Mouse (Mus musculus): ENCODE data around the gene Teddm1b. TPM values are rescaled to one million over a fixed set of nuclear protein-coding genes. Genes with fewer than 3 reads are reported as not detected.

Teddm1b gene
- polyA plus RNA-seq (2015; fragmentation: Nextera tagmentation; extraction: Ambion mirVana), result not detected in 2 replicates

GRCm38 (mm10) chr1:153874045-153874444 lies at the start of gene Teddm1b:
Gene Teddm1b (plus strand): TSS chr1:153874345.
- no peaks in the 10 kb centered on the region for H3K4me1 ChIP-seq (replicated peaks; ENCODE audit: control insufficient read depth, insufficient read depth, low read length)
- no peaks in the 10 kb centered on the region for H3K9me3 ChIP-seq (ENCODE audit: control insufficient read depth)
- ATAC-seq, result no peak
- no peak within 1 kb of the TSS for H3K27ac ChIP-seq (ENCODE audit: low read depth, low read length)
- H3K4me2 ChIP-seq (replicated peaks; ENCODE audit: low read depth), result no peak within 1 kb of the TSS
- no peaks in the 10 kb centered on the region for H3K27me3 ChIP-seq (replicated peaks; ENCODE audit: control insufficient read depth, insufficient read depth, low read length)
- H3K9ac ChIP-seq (ENCODE audit: low read depth, low read length), result no peak within 1 kb of the TSS
- no peak for TF ChIP-seq CTCF (IDR thresholded peaks at IDR 0.05; ENCODE audit: low read depth)
- no peak within 1 kb of the TSS for H3K4me3 ChIP-seq (ENCODE audit: low read depth, low read length)
- WGBS, result 80% methylated on average over 6 of the region's 6 CpGs
- H3K36me3 ChIP-seq (ENCODE audit: control insufficient read depth, insufficient read depth), result no peaks in the 10 kb centered on the region

DNA sequence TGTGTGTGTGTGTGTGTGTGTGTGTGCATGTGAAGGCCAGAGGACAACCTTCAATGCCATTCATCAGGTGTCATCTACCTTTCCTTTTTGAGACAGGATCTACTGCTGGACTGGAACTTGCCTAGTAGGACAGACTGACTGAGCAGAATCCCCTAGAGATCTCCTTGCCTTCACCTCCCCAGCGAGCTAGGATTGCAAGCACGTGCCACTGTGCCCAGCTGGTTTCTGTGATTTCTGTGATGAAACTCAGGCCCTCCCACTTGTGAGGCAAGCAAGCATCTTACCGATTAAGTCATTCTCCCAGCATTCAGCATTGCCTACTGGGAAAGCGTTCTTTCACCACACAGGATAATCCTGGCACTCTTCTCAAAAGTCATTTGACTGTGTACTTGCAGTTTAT lies 43.4 kb upstream of the Teddm1b start:
- Histone ChIP-seq H3K4me1 (replicated peaks; ENCODE audit: control insufficient read depth, insufficient read depth, low read length) (no peaks in the 10 kb centered on the region), H3K9me3 (ENCODE audit: control insufficient read depth) (no peaks in the 10 kb centered on the region), H3K27me3 (replicated peaks; ENCODE audit: control insufficient read depth, insufficient read depth, low read length) (no peaks in the 10 kb centered on the region), H3K4me2 (replicated peaks; ENCODE audit: low read depth) (no peak overlapping the region), H3K9ac (ENCODE audit: low read depth, low read length) (no peak overlapping the region), H3K27ac (ENCODE audit: low read depth, low read length) (no peak overlapping the region), H3K36me3 (ENCODE audit: control insufficient read depth, insufficient read depth) (no peaks in the 10 kb centered on the region), H3K4me3 (ENCODE audit: low read depth, low read length) (no peak overlapping the region)
- WGBS, result 75% methylated on average over 4 of the region's 4 CpGs
- TF ChIP-seq CTCF (IDR thresholded peaks at IDR 0.05; ENCODE audit: low read depth), result no peak
- no peak for ATAC-seq

GRCm38 (mm10) chr1:153836036-153836435 lies 38.1 kb upstream of the Teddm1b start:
- no peak for ATAC-seq

GRCm38 (mm10) chr1:153842121-153842740 lies 31.9 kb upstream of the Teddm1b start:
- Histone ChIP-seq H3K36me3 (ENCODE audit: control insufficient read depth, insufficient read depth) (no peaks in the 10 kb centered on the region), H3K27me3 (replicated peaks; ENCODE audit: control insufficient read depth, insufficient read depth, low read length) (no peaks in the 10 kb centered on the region), H3K9ac (ENCODE audit: low read depth, low read length) (no peak overlapping the region), H3K4me2 (replicated peaks; ENCODE audit: low read depth) (no peak overlapping the region), H3K4me1 (replicated peaks; ENCODE audit: control insufficient read depth, insufficient read depth, low read length) (no peaks in the 10 kb centered on the region), H3K27ac (ENCODE audit: low read depth, low read length) (no peak overlapping the region), H3K9me3 (ENCODE audit: control insufficient read depth) (no peaks in the 10 kb centered on the region), H3K4me3 (ENCODE audit: low read depth, low read length) (no peak overlapping the region)
- no peak for TF ChIP-seq CTCF (IDR thresholded peaks at IDR 0.05; ENCODE audit: low read depth)
- WGBS, result 85% methylated on average over 11 of the region's 11 CpGs
- ATAC-seq, result no peak

More at GRCm38 (mm10) chr1:153836036-153836435, 38.1 kb upstream of the Teddm1b start:
- no peaks in the 10 kb centered on the region for H3K27me3 ChIP-seq (replicated peaks; ENCODE audit: control insufficient read depth, insufficient read depth, low read length)
- H3K36me3 ChIP-seq (ENCODE audit: control insufficient read depth, insufficient read depth), result no peaks in the 10 kb centered on the region
- no peaks in the 10 kb centered on the region for H3K9me3 ChIP-seq (ENCODE audit: control insufficient read depth)
- H3K4me1 ChIP-seq (replicated peaks; ENCODE audit: control insufficient read depth, insufficient read depth, low read length), result no peaks in the 10 kb centered on the region
- H3K27ac ChIP-seq (ENCODE audit: low read depth, low read length), result no peak overlapping the region
- no peak overlapping the region for H3K9ac ChIP-seq (ENCODE audit: low read depth, low read length)
- H3K4me3 ChIP-seq (ENCODE audit: low read depth, low read length), result no peak overlapping the region
- TF ChIP-seq CTCF (IDR thresholded peaks at IDR 0.05; ENCODE audit: low read depth), result no peak
- no peak overlapping the region for H3K4me2 ChIP-seq (replicated peaks; ENCODE audit: low read depth)
- 55% methylated on average over 4 of the region's 4 CpGs for WGBS

DNA sequence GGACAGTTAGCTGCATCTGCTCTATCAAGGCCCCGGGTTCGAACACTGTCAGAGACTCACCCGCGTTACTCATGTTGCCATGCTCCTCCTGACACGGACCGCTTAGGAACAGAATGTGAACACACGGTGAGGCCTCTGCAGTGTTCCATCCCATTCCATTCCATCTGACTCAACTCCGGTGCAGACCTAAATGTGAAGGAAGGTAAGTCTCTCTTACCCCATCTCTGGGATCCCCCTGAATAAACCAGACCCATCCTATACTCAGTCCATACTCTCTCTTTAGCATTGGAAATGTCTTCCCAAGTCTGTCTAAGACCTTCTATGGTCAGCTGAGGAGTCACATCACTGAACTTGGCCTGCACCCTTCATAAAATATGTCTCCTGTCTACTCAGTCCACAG lies 30.1 kb upstream of the Teddm1b start, which contains the start of gene Rgsl1:
Gene Rgsl1 (minus strand): TSS at position 101 of the 400 bp plus-strand sequence.
- H3K27ac ChIP-seq (ENCODE audit: low read depth, low read length), result no peak within 1 kb of the TSS
- H3K4me1 ChIP-seq (replicated peaks; ENCODE audit: control insufficient read depth, insufficient read depth, low read length), result no peaks in the 10 kb centered on the region
- H3K36me3 ChIP-seq (ENCODE audit: control insufficient read depth, insufficient read depth), result no peaks in the 10 kb centered on the region
- no peak for ATAC-seq
- H3K9me3 ChIP-seq (ENCODE audit: control insufficient read depth), result no peaks in the 10 kb centered on the region
- TF ChIP-seq CTCF (IDR thresholded peaks at IDR 0.05; ENCODE audit: low read depth), result no peak
- H3K4me3 ChIP-seq (ENCODE audit: low read depth, low read length), result no peak within 1 kb of the TSS
- WGBS, result 96% methylated on average over 8 of the region's 8 CpGs
- H3K4me2 ChIP-seq (replicated peaks; ENCODE audit: low read depth), result no peak within 1 kb of the TSS
- no peaks in the 10 kb centered on the region for H3K27me3 ChIP-seq (replicated peaks; ENCODE audit: control insufficient read depth, insufficient read depth, low read length)
- no peak within 1 kb of the TSS for H3K9ac ChIP-seq (ENCODE audit: low read depth, low read length)

DNA sequence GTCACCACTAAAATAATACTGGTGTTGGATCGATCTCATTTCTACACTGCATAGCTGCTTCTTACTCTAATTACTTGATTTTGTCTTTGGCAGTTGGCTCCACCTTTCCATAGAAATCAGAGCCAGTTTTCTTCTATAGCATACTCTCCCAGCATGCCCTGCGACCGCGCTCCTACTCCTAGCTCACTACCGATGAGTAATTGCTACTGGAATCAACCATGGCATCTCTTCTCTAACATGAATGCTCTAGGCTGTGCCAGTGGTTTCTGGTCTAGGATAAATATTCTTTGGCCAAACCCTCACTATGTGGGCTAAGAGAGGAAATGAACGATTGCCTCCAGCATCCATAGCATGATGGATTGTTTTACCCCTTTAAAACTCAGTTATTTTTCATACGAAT lies 27.7 kb upstream of the Teddm1b start:
- no peaks in the 10 kb centered on the region for H3K27me3 ChIP-seq (replicated peaks; ENCODE audit: control insufficient read depth, insufficient read depth, low read length)
- H3K4me1 ChIP-seq (replicated peaks; ENCODE audit: control insufficient read depth, insufficient read depth, low read length), result no peaks in the 10 kb centered on the region
- WGBS, result 82% methylated on average over 7 of the region's 7 CpGs
- TF ChIP-seq CTCF (IDR thresholded peaks at IDR 0.05; ENCODE audit: low read depth), result no peak
- no peak overlapping the region for H3K4me2 ChIP-seq (replicated peaks; ENCODE audit: low read depth)
- H3K9ac ChIP-seq (ENCODE audit: low read depth, low read length), result no peak overlapping the region
- H3K4me3 ChIP-seq (ENCODE audit: low read depth, low read length), result no peak overlapping the region
- no peaks in the 10 kb centered on the region for H3K36me3 ChIP-seq (ENCODE audit: control insufficient read depth, insufficient read depth)
- no peak for ATAC-seq
- H3K27ac ChIP-seq (ENCODE audit: low read depth, low read length), result no peak overlapping the region
- H3K9me3 ChIP-seq (ENCODE audit: control insufficient read depth), result no peaks in the 10 kb centered on the region

Measured in intestine, postnatal 0 days (tissue).